Mouse (Mus musculus) naive thymus-derived CD4-positive, alpha-beta T cell, adult 2 months (primary cell): Measurements from ENCODE around the gene Slc39a1.

Experiments used
- DNase-seq: peaks from one replicate; pipeline ENCODE4 v3.0.0-alpha.2; 2011; ENCODE audit warnings: low read depth

The Slc39a1 gene

DNA sequence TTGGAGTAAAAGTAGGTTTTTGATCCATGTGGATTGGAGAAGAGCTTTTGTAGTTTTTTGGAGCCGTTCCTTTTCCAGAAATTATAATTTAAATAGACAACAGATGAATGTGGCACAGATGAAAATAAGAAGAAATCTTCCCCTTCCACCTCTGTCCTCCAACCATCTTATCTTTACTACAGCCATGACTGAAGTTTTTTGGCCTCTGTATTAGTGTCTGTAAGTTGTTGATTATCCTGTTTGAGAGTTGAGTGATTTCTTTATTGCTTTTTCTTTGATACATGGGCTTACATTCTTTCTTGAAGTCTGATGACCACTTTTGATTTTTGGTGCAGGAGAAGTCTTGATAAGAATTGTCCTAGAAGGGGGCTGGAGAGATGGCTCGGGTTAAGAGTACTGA lies 46.7 kb downstream of the Slc39a1 start:
- no peak for DNase-seq
